Mouse (Mus musculus): Measurements from ENCODE around the gene Gpa33.

DNA sequence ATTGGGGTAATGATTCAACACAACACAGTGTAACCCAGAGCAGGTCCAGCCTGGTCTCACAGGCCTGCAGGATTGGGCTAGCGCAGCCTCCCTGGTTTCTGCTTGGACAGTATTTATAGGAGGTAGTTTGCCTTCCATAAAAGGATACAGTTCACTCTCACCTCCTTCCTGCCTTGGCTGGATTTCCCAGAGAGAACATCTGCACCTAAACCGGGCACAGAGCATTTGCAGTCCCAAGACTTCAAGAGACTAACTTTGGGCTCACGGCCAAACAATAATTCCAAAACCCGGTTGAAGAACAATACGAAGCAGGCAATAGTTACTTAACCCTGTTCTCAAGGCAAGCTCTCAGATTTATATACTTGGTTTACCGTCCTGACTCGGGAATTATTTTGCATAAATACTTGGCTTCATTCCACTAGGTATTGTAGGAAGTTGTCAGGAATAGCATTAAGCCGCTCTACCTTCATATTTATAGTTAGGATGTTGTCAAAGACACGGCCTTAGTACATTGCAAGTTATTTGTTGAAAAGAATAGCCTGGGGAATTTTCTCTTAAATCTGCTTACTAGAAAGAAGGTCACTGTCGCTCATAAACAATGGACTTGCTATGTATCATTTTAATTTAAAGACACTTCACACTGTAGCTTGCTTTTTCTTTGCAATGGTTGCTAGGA lies 53.1 kb downstream of the Gpa33 start:
- TF ChIP-seq CTCF (IDR thresholded peaks at IDR 0.05; ENCODE audit: borderline replicate concordance, extremely low read depth, insufficient read depth, insufficient read length) (no peak), POLR2A (IDR thresholded peaks at IDR 0.05; ENCODE audit: borderline replicate concordance, extremely low read depth, insufficient read depth, insufficient read length, poor library complexity, severe bottlenecking) (no peak)
